Mouse (Mus musculus): ENCODE data around the gene Slc5a5.

Slc5a5 gene

GRCm38 (mm10) chr8:70892022-70892895 is at the start of gene Slc5a5:
Gene Slc5a5 (minus strand): TSS chr8:70892757.
- DNase-seq = peak; percentile 40

- no peak for DNase-seq
These were observed 48.9 kb upstream of the Slc5a5 start for GRCm38 (mm10) chr8:70941478-70941877.

GRCm38 (mm10) chr8:70937200-70937599 is 44.6 kb upstream of the Slc5a5 start:
- no peak for DNase-seq

- no peak for DNase-seq
These were observed 42.2 kb upstream of the Slc5a5 start for GRCm38 (mm10) chr8:70934786-70935185.

- DNase-seq = no peak
These were observed 40.5 kb upstream of the Slc5a5 start for GRCm38 (mm10) chr8:70933036-70933435.

- no peak for DNase-seq
These were observed 39.2 kb upstream of the Slc5a5 start for GRCm38 (mm10) chr8:70931731-70932130.

GRCm38 (mm10) chr8:70928778-70929322 is 36.3 kb upstream of the Slc5a5 start:
- DNase-seq = no peak

GRCm38 (mm10) chr8:70928096-70928495 is 35.5 kb upstream of the Slc5a5 start:
- no peak for DNase-seq

- DNase-seq = no peak
These were observed 33.8 kb upstream of the Slc5a5 start for GRCm38 (mm10) chr8:70926396-70926795.

GRCm38 (mm10) chr8:70925754-70926153 is 33.2 kb upstream of the Slc5a5 start:
- DNase-seq = no peak

GRCm38 (mm10) chr8:70924151-70924550 is 31.6 kb upstream of the Slc5a5 start:
- no peak for DNase-seq

- no peak for DNase-seq
These were observed 27.7 kb upstream of the Slc5a5 start for GRCm38 (mm10) chr8:70920049-70920922.

GRCm38 (mm10) chr8:70914704-70915103 is 22.1 kb upstream of the Slc5a5 start:
- no peak for DNase-seq

- DNase-seq = no peak
These were observed 21.0 kb upstream of the Slc5a5 start for GRCm38 (mm10) chr8:70913523-70913922.

GRCm38 (mm10) chr8:70912955-70913354 is 20.4 kb upstream of the Slc5a5 start:
- peak; percentile 32 for DNase-seq

- DNase-seq = no peak
These were observed 19.0 kb upstream of the Slc5a5 start for GRCm38 (mm10) chr8:70911596-70911995.

GRCm38 (mm10) chr8:70907518-70907917 is 15.0 kb upstream of the Slc5a5 start:
- DNase-seq = no peak

GRCm38 (mm10) chr8:70905831-70906736 is 13.5 kb upstream of the Slc5a5 start, which contains the start of gene Map1s:
Gene Map1s (plus strand): TSS chr8:70905932.
- peak; percentile 88 for DNase-seq

GRCm38 (mm10) chr8:70905463-70905830 is 12.9 kb upstream of the Slc5a5 start:
- no peak for DNase-seq

GRCm38 (mm10) chr8:70904532-70904931 is 12.0 kb upstream of the Slc5a5 start:
- DNase-seq = no peak

- DNase-seq = no peak
These were observed 11.0 kb upstream of the Slc5a5 start for GRCm38 (mm10) chr8:70903582-70903981.

- DNase-seq = no peak
These were observed 10.6 kb upstream of the Slc5a5 start for GRCm38 (mm10) chr8:70903112-70903511.
